Mouse (Mus musculus) heart, postnatal 0 days (tissue): ENCODE measurements around the gene Gm42688. TPM values are rescaled to one million over a fixed set of nuclear protein-coding genes. Genes with fewer than 3 reads are reported as not detected.

Experiments
- ATAC-seq: fragments of 200-750 bp; cut with Nextera tagmentation; 2 replicates; pipeline ENCODE4 v1.8.0; 2017; ENCODE audit warnings: low read depth, moderate number of reproducible peaks, moderate library complexity; ENCODE audit not compliant: insufficient read depth
- DNase-seq: peaks from one replicate; pipeline ENCODE4 v3.0.0-alpha.2; 2016; ENCODE audit warnings: low spot score
- H3K27ac ChIP-seq: fragments of 300-500 bp; sonication (generic); 2 replicates; pipeline ENCODE4 v1.5.1; 2014; ENCODE audit warnings: low read depth, mild to moderate bottlenecking
- H3K27me3 ChIP-seq: fragments of 300-500 bp; sonication (generic); 2 replicates; pipeline ENCODE4 v1.6.1; 2014; ENCODE audit warnings: low read length, mixed read lengths; ENCODE audit not compliant: control insufficient read depth, insufficient read depth
- H3K36me3 ChIP-seq: fragments of 300-500 bp; sonication (generic); replicated peaks from 2 replicates; pipeline ENCODE4 v1.6.1; 2014; ENCODE audit warnings: low read length, mixed read lengths; ENCODE audit not compliant: control insufficient read depth, insufficient read depth
- H3K4me1 ChIP-seq: fragments of 300-500 bp; sonication (generic); 2 replicates; pipeline ENCODE4 v1.6.1; 2014; ENCODE audit warnings: antibody characterized with exemption; ENCODE audit not compliant: control insufficient read depth, insufficient read depth
- H3K4me2 ChIP-seq: fragments of 300-500 bp; sonication (generic); 2 replicates; pipeline ENCODE4 v1.6.1; 2014; ENCODE audit warnings: low read depth, mild to moderate bottlenecking, low read length, moderate library complexity
- H3K4me3 ChIP-seq: fragments of 300-500 bp; sonication (generic); 2 replicates; pipeline ENCODE4 v1.5.1; 2014; ENCODE audit warnings: low read depth, low read length
- H3K9ac ChIP-seq: fragments of 300-500 bp; sonication (generic); replicated peaks from 2 replicates; pipeline ENCODE4 v1.6.1; 2014; ENCODE audit warnings: low read depth, low read length, mixed read lengths
- H3K9me3 ChIP-seq: fragments of 300-500 bp; sonication (generic); replicated peaks from 2 replicates; pipeline ENCODE4 v1.6.1; 2016; ENCODE audit warnings: low read length; ENCODE audit not compliant: control insufficient read depth
- CTCF ChIP-seq: IDR thresholded peaks from 2 replicates; pipeline ENCODE4 v1.5.1; 2016; ENCODE audit warnings: antibody characterized with exemption, control low read depth, low read depth
- EP300 ChIP-seq: IDR thresholded peaks from 2 replicates; pipeline ENCODE4 v1.6.1; 2016; ENCODE audit warnings: antibody characterized with exemption, low read depth
- WGBS: fragments of 180-500 bp; shearing (Covaris S2); extraction: QIAGEN DNeasy Blood & Tissue Kit; methylation state at CpG from one replicate; pipeline ENCODE4 v1.1.7; 2014; 5-methylcytosine and 5-hydroxymethylcytosine counted together
- polyA plus RNA-seq: library from polyadenylated mRNA; unstranded; fragments of >200 nt; fragmentation: Nextera tagmentation; extraction: Ambion mirVana; gene quantifications from 2 replicates; pipeline ENCODE4 v1.2.1, GENCODE M21; 2015
- total RNA-seq: library from RNA; depleted of rRNA; stranded (reverse); fragments of >200 nt; gene quantifications from 2 replicates; pipeline ENCODE4 v1.2.3, GENCODE M21; 2014; ENCODE audit warnings: low replicate concordance

The Gm42688 gene
- total and polyA plus RNA-seq, 2 experiments from 2014 or later = 1.4 to 3.4 TPM

DNA sequence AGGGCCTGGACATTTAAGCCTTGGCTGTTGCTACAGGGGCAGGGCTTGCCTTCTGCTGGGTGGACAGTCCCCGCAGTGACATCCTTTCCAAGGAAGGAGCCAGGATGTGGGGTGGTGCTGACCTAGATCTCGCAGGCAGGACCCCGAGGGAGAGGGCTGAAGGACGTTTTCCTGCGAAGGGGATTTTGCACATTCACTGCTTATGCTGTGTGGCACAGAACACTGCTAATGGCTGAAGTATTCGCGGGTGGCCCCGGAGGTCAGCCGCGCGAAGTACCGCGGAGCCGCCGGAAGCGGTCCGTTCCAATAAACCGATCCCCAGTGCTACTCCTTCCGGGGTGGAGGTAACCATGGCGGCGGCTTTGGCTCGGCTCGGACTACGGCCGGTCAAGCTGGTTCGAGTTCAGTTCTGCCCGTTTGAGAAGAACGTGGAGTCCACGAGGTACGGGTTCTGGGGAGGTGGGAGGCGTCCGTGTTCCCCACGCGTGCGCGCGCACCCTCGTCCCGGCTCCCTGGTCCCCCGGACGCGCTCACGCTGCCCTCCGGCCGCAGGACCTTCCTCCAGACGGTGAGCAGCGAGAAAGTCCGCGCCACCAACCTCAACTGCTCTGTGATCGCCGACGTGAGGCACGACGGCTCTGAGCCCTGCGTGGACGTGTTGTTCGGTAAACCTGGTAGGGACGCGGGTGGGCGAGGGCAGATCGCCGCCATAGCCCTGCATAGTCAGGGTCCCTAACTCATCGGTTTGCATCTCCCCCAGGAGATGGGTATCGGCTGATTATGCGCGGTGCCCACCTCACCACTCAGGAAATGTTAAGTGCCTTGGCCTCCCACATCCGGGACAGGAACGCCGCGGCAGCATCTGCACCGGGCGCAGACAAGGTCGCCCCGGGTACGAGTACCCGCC, 7.6 kb downstream of the Gm42688 start, which contains the start of gene Mrpl53:
Gene Mrpl53 (plus strand): TSS at position 279 of the 907 bp plus-strand sequence.
- Histone ChIP-seq H3K4me2 (peak within 1 kb of the TSS; percentile 89), H3K4me3 (peak within 1 kb of the TSS; percentile 88), H3K27me3 (no peaks in the 10 kb centered on the region), H3K9ac (peak within 1 kb of the TSS; percentile 84), H3K4me1 (peaks cover 19% of the 10 kb centered on the region), H3K36me3 (peaks cover 14% of the 10 kb centered on the region), H3K9me3 (no peaks in the 10 kb centered on the region), H3K27ac (peak within 1 kb of the TSS; percentile 89)
- under 1% methylated on average over 73 of the region's 76 CpGs for WGBS
- DNase-seq = peak; percentile 75
- ATAC-seq = peak; percentile 87
- TF ChIP-seq CTCF = no peak
- peak; percentile 54; the same call in 1 of the 2 replicates for TF ChIP-seq EP300

DNA sequence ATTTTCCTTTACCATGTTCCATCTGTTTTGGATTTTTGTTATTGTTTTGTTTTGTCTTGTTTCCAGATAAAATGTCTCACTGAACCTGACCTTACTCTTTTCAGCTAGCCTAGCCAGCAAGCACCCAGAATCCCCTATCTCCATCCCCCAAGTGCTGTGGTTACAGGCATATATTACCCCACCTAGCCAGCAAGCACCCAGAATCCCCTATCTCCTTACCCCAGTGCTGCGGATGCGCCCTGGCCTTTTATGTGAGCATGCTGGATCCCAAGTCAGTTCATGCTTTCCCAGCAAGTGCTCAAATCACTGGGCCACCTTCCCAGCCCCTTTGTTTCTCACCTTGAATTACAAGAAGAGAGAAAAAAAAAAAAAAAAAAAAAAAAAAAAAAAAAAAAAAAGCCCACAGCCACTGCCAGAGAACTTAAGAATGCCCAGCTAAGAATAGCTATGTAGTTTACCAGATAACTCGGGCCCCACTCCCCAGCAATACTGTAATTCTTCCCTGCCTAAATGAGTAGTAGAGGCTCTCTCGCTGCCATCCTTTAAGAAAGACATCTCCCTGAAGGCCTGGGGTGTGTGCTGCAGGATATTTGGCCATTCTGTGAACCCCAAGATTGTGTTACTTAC, 10.2 kb downstream of the Gm42688 start:
- H3K4me1 ChIP-seq = peaks cover 27% of the 10 kb centered on the region
- no peak for TF ChIP-seq CTCF
- TF ChIP-seq EP300 = no peak
- no peak overlapping the region for H3K27ac ChIP-seq
- DNase-seq = no peak
- peaks cover 6% of the 10 kb centered on the region; the same call in 1 of the 2 replicates for H3K36me3 ChIP-seq
- ATAC-seq = no peak
- 47% methylated on average over 4 of the region's 4 CpGs for WGBS
- no peak overlapping the region for H3K4me3 ChIP-seq
- H3K4me2 ChIP-seq = no peak overlapping the region
- no peaks in the 10 kb centered on the region for H3K27me3 ChIP-seq
- no peaks in the 10 kb centered on the region for H3K9me3 ChIP-seq
- no peak overlapping the region for H3K9ac ChIP-seq

DNA sequence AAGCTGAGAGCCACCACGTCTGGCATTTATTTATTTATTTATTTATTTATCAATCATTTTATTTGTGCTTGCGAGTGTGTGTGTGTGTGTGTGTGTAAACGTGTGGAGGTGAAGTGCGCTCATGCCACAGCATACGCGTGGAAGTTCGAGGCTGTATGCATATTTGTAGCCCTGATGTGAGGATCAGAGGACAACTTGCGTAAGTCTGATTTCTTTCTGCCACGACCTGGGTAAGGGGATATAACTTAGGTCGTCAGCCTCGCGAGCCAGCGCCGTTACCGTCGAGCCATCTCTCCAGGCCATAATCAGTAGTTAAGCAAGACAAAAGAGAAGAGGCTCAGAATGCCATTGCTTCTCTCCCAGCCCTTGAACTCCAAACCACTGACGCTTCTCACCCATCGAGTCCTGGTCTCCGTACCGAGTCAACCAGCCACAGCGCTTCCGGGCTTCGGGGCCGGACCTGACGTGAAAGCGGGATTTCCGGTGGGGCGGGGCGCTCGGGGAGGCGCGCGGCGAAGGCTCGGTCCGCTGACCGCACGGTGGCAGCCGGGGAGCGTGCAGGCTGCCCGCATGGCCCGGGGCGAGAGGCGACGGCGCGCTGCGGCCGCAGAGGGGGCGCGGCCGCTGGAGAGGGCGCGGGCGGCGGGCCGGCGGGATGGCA, 13.7 kb downstream of the Gm42688 start, which contains the start of gene Mogs:
Gene Mogs (plus strand): TSS at position 486 of the 661 bp plus-strand sequence.
- peak; percentile 38; the same call in 1 of the 2 replicates for TF ChIP-seq CTCF
- TF ChIP-seq EP300 = no peak
- DNase-seq (peak; percentile 87), ATAC-seq (peak; percentile 92)
- peak within 1 kb of the TSS; percentile 84 for H3K4me2 ChIP-seq
- no peaks in the 10 kb centered on the region for H3K9me3 ChIP-seq
- H3K4me3 ChIP-seq = peak within 1 kb of the TSS; percentile 64
- peaks cover 13% of the 10 kb centered on the region for H3K4me1 ChIP-seq
- under 1% methylated on average over 44 of the region's 58 CpGs for WGBS
- peak within 1 kb of the TSS; percentile 61 for H3K9ac ChIP-seq
- H3K27me3 ChIP-seq = no peaks in the 10 kb centered on the region
- peaks cover 21% of the 10 kb centered on the region for H3K36me3 ChIP-seq
- H3K27ac ChIP-seq = peak within 1 kb of the TSS; percentile 73

DNA sequence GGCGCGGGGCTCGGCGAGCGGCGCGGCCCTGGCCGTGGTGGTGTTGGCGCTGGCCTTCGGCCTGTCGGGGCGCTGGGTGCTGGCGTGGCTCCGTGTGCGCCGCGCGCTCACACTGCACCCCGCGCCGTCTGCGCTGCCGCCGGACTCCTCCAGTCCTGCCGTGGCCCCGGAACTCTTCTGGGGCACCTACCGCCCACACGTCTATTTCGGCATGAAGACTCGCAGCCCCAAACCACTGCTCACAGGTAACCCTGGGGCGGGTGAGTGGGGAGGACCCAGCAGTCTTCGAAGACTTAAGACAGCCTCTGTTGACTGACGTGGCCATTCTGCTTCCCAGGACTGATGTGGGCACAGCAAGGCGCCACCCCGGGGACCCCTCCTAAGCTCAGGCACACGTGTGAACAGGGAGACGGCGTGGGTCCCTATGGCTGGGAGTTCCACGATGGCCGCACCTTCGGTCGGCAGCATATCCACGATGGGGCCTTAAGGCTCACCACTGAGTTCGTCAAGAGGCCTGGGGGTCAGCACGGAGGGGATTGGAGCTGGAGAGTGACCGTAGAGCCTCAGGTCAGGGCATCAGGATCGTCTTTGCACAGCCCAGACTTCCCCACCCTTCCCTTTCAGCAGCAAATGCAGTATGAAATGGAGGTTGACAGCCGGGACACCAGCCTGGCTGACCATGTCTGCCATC, 14.4 kb downstream of the Gm42688 start:
- H3K36me3 ChIP-seq = peaks cover 20% of the 10 kb centered on the region

More for the DNA sequence above, 14.4 kb downstream of the Gm42688 start:
- Histone ChIP-seq H3K27me3 (no peaks in the 10 kb centered on the region), H3K27ac (peak overlapping the region; percentile 73), H3K9ac (peak overlapping the region; percentile 61), H3K4me3 (peak overlapping the region; percentile 64), H3K9me3 (no peaks in the 10 kb centered on the region), H3K4me1 (peaks cover 15% of the 10 kb centered on the region), H3K4me2 (peak overlapping the region; percentile 84)
- WGBS = under 1% methylated on average over 33 of the region's 48 CpGs
- TF ChIP-seq EP300 = no peak
- no peak for TF ChIP-seq CTCF
- ATAC-seq (peak; percentile 61), DNase-seq (no peak)
